Comparison of ENCODE assay signal across 14 mouse cellular contexts in the genomic region with DNA sequence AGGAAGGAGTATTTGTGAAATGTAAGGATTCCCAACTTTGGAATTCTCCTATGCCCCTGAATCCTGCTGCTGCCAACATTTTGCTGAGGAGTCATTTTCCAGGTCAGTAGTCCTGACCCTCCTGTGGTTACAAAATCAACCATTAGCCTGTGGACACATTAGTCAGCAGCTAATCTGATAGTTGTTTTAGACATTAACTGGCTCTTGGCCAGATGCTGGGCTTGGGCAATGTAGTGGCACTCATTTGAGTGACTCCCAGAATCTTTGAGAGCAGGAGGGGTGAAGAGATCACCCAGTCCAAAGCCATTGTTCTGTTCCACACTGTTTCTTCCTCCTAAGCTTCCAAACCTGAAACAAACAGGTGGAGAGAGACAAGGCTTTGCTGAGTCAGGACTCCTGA. TPM values are rescaled to one million over a fixed set of nuclear protein-coding genes. Genes with fewer than 3 reads are reported as not detected.
DNase-seq lines count a peak whose midpoint lies in the region; ATAC-seq and TF ChIP-seq lines count a peak whose summit lies in the region.
"Had no signal": no experiment of that assay in that cellular context is flagged by ENCODE, and none has a peak within 500 bp of the region (broad histone marks: within the 10 kb centered on the region; RNA-seq: fewer than 3 reads in every experiment).

No protein-coding gene starts in this region.

- H3K9me3 ChIP-seq in lung, postnatal 0 days (ENCODE audit: low read length), result no peaks in the 10 kb centered on the region
- H3K9me3 ChIP-seq in forebrain, postnatal 0 days (ENCODE audit: low read length), result no peaks in the 10 kb centered on the region
- H3K9me3 ChIP-seq in embryonic facial prominence, embryonic 10.5 days, result no peaks in the 10 kb centered on the region
- H3K9me3 ChIP-seq: forebrain, embryonic 12.5 days had no signal

- peaks cover 7% of the 10 kb centered on the region; the same call in 1 of the 2 replicates for H3K36me3 ChIP-seq in lung, postnatal 0 days (ENCODE audit: insufficient read depth, low read length)
- peaks cover 18% of the 10 kb centered on the region for H3K36me3 ChIP-seq in forebrain, postnatal 0 days (ENCODE audit: insufficient read depth)
- H3K36me3 ChIP-seq in embryonic facial prominence, embryonic 10.5 days (replicated peaks), result peaks cover 35% of the 10 kb centered on the region

- TF ChIP-seq EP300 in lung, postnatal 0 days (IDR thresholded peaks at IDR 0.05), result no peak

- H3K9ac ChIP-seq in lung, postnatal 0 days (replicated peaks; ENCODE audit: low read depth), result no peak overlapping the region
- H3K9ac ChIP-seq in forebrain, postnatal 0 days, result no peak overlapping the region
- H3K9ac ChIP-seq: forebrain, embryonic 12.5 days; lung, embryonic 14.5 days had no signal

- no peaks in the 10 kb centered on the region for H3K27me3 ChIP-seq in lung, postnatal 0 days (replicated peaks; ENCODE audit: insufficient read depth, low read length)
- no peaks in the 10 kb centered on the region for H3K27me3 ChIP-seq in forebrain, postnatal 0 days (ENCODE audit: insufficient read depth, low read length)
- H3K27me3 ChIP-seq in embryonic facial prominence, embryonic 10.5 days (replicated peaks; ENCODE audit: low read depth, poor library complexity, severe bottlenecking), result no peaks in the 10 kb centered on the region
- H3K27me3 ChIP-seq: forebrain, embryonic 12.5 days had no signal

- no peaks in the 10 kb centered on the region for H3K4me1 ChIP-seq in lung, postnatal 0 days (ENCODE audit: insufficient read depth, low read depth, low read length)
- no peaks in the 10 kb centered on the region for H3K4me1 ChIP-seq in forebrain, postnatal 0 days (ENCODE audit: insufficient read depth)
- no peaks in the 10 kb centered on the region for H3K4me1 ChIP-seq in embryonic facial prominence, embryonic 10.5 days
- H3K4me1 ChIP-seq: forebrain, embryonic 12.5 days had no signal

- H3K4me3 ChIP-seq in lung, postnatal 0 days (ENCODE audit: low read depth, low read length), result no peak overlapping the region
- no peak overlapping the region for H3K4me3 ChIP-seq in forebrain, postnatal 0 days (ENCODE audit: low read depth, low read length)
- no peak overlapping the region for H3K4me3 ChIP-seq in embryonic facial prominence, embryonic 10.5 days
- H3K4me3 ChIP-seq: forebrain, embryonic 12.5 days had no signal

- TF ChIP-seq CTCF in lung, postnatal 0 days (IDR thresholded peaks at IDR 0.05), result no peak
- no peak for TF ChIP-seq CTCF in forebrain, postnatal 0 days (IDR thresholded peaks at IDR 0.05; ENCODE audit: low read depth)

- peak; percentile 90 for DNase-seq in 416B (ENCODE audit: low read depth)
- peak; percentile 41 to 50 for DNase-seq in adrenal gland, adult 18-20 months (ENCODE audit: low spot score in 2 of 2)
- DNase-seq in kidney, adult 18-20 months, result peak; percentile 72
- peak; percentile 64 for DNase-seq in lung, postnatal 0 days (ENCODE audit: low spot score)
- no peak for DNase-seq in gastrocnemius, adult 18-20 months (ENCODE audit: low spot score)
- no peak for DNase-seq in forebrain, postnatal 0 days
- DNase-seq in embryonic facial prominence, embryonic 10.5 days (ENCODE audit: low spot score), result no peak
- DNase-seq in thymus, adult 18-20 months, result no peak
- DNase-seq: cerebellum, adult 18-20 months; heart, postnatal 10 days; lung, embryonic 14.5 days had no signal

- H3K4me2 ChIP-seq in lung, postnatal 0 days (replicated peaks; ENCODE audit: low read depth, low read length), result no peak overlapping the region
- no peak overlapping the region for H3K4me2 ChIP-seq in forebrain, postnatal 0 days (ENCODE audit: low read depth)
- H3K4me2 ChIP-seq: forebrain, embryonic 12.5 days; lung, embryonic 14.5 days had no signal

- H3K27ac ChIP-seq in lung, postnatal 0 days (ENCODE audit: low read length), result no peak overlapping the region
- no peak overlapping the region for H3K27ac ChIP-seq in forebrain, postnatal 0 days (ENCODE audit: low read depth, low read length)
- H3K27ac ChIP-seq in embryonic facial prominence, embryonic 10.5 days (replicated peaks), result no peak overlapping the region
- H3K27ac ChIP-seq: forebrain, embryonic 12.5 days had no signal

- ATAC-seq in lung, postnatal 0 days, result peak; percentile 65
- no peak for ATAC-seq in forebrain, postnatal 0 days
- ATAC-seq: activated CD4-positive, CD25-positive, alpha-beta regulatory T cell, adult 4 months had no signal

RNA-seq across cellular contexts. Expression of a gene that starts 31.5 kb away (rescaled TPM):
- total RNA-seq in adrenal gland, adult 18-20 months (2021), result 100 to 1,000 TPM; 278 to 555 TPM
- 141 and 143 TPM in 2 replicates for polyA plus RNA-seq in lung, postnatal 0 days (2015; fragmentation: Nextera tagmentation; extraction: Ambion mirVana)
- total RNA-seq in gastrocnemius, adult 18-20 months (2021), result 10 to 100 TPM; 13.4 to 19.4 TPM
- 366 and 375 TPM in 2 replicates for total RNA-seq in forebrain, postnatal 0 days (2014; rRNA removed)
- polyA plus RNA-seq in forebrain, postnatal 0 days (2015; fragmentation: Nextera tagmentation; extraction: Ambion mirVana), result 436 and 453 TPM in 2 replicates
- polyA plus RNA-seq in embryonic facial prominence, embryonic 10.5 days (2016; fragmentation: Nextera tagmentation; extraction: Ambion mirVana), result 228 and 231 TPM in 2 replicates

RNA-seq across cellular contexts. Expression of a gene that starts 31.7 kb away (rescaled TPM):
- total RNA-seq in adrenal gland, adult 18-20 months (2021), result 10 to 100 TPM; 29.2 to 35.4 TPM
- polyA plus RNA-seq in lung, postnatal 0 days (2015; fragmentation: Nextera tagmentation; extraction: Ambion mirVana), result 6.4 and 6.9 TPM in 2 replicates
- total RNA-seq in gastrocnemius, adult 18-20 months (2021), result 1 to 10 TPM; 5.1 to 5.5 TPM
- 33.6 and 42.6 TPM in 2 replicates for total RNA-seq in forebrain, postnatal 0 days (2014; rRNA removed)
- polyA plus RNA-seq in forebrain, postnatal 0 days (2015; fragmentation: Nextera tagmentation; extraction: Ambion mirVana), result 8.3 and 9.9 TPM in 2 replicates
- polyA plus RNA-seq in embryonic facial prominence, embryonic 10.5 days (2016; fragmentation: Nextera tagmentation; extraction: Ambion mirVana), result 13.5 and 13.7 TPM in 2 replicates

RNA-seq across cellular contexts. Expression of a gene that starts 31.8 kb away (rescaled TPM):
- total RNA-seq in adrenal gland, adult 18-20 months (2021), result under 1 TPM; 0.33 to 0.86 TPM
- 0.10 TPM in 1 of 2 replicates, not detected in the other for polyA plus RNA-seq in lung, postnatal 0 days (2015; fragmentation: Nextera tagmentation; extraction: Ambion mirVana)
- total RNA-seq in gastrocnemius, adult 18-20 months (2021), result not detected
- total RNA-seq in forebrain, postnatal 0 days (2014; rRNA removed), result 6.5 and 9.8 TPM in 2 replicates
- 8.2 and 12.3 TPM in 2 replicates for polyA plus RNA-seq in forebrain, postnatal 0 days (2015; fragmentation: Nextera tagmentation; extraction: Ambion mirVana)
- polyA plus RNA-seq in embryonic facial prominence, embryonic 10.5 days (2016; fragmentation: Nextera tagmentation; extraction: Ambion mirVana), result 0.50 and 0.56 TPM in 2 replicates
- total RNA-seq: heart, postnatal 10 days had no signal
- polyA plus RNA-seq: activated CD4-positive, CD25-positive, alpha-beta regulatory T cell, adult 4 months; lung, embryonic 14.5 days had no signal

RNA-seq across cellular contexts. Expression of a gene that starts 35.5 kb away (rescaled TPM):
- not detected for total RNA-seq in adrenal gland, adult 18-20 months (2021)
- polyA plus RNA-seq in lung, postnatal 0 days (2015; fragmentation: Nextera tagmentation; extraction: Ambion mirVana), result not detected in 2 replicates
- total RNA-seq in gastrocnemius, adult 18-20 months (2021), result not detected
- 0.92 TPM in 1 of 2 replicates, not detected in the other for total RNA-seq in forebrain, postnatal 0 days (2014; rRNA removed)
- 0.52 TPM in 1 of 2 replicates, not detected in the other for polyA plus RNA-seq in forebrain, postnatal 0 days (2015; fragmentation: Nextera tagmentation; extraction: Ambion mirVana)
- not detected in 2 replicates for polyA plus RNA-seq in embryonic facial prominence, embryonic 10.5 days (2016; fragmentation: Nextera tagmentation; extraction: Ambion mirVana)
- total RNA-seq: heart, postnatal 10 days had no signal
- polyA plus RNA-seq: activated CD4-positive, CD25-positive, alpha-beta regulatory T cell, adult 4 months; forebrain, embryonic 12.5 days; gonadal fat pad, adult 2 months; lung, embryonic 14.5 days had no signal

RNA-seq across cellular contexts. Expression of a gene that starts 51.6 kb away (rescaled TPM):
- total RNA-seq in adrenal gland, adult 18-20 months (2021), result not detected
- polyA plus RNA-seq in lung, postnatal 0 days (2015; fragmentation: Nextera tagmentation; extraction: Ambion mirVana), result not detected in 2 replicates
- not detected for total RNA-seq in gastrocnemius, adult 18-20 months (2021)
- not detected in 2 replicates for total RNA-seq in forebrain, postnatal 0 days (2014; rRNA removed)
- 0.39 and 0.44 TPM in 2 replicates for polyA plus RNA-seq in forebrain, postnatal 0 days (2015; fragmentation: Nextera tagmentation; extraction: Ambion mirVana)
- not detected in 2 replicates for polyA plus RNA-seq in embryonic facial prominence, embryonic 10.5 days (2016; fragmentation: Nextera tagmentation; extraction: Ambion mirVana)
- total RNA-seq: heart, postnatal 10 days had no signal
- polyA plus RNA-seq: activated CD4-positive, CD25-positive, alpha-beta regulatory T cell, adult 4 months; gonadal fat pad, adult 2 months; lung, embryonic 14.5 days had no signal

Comparison
In these comparisons a context has a peak if more than half of its experiments do, and no peak if none do; other contexts are left out.
1. DNase-seq: peak in 416B (single experiment), adrenal gland, adult 18-20 months (2 of 2), kidney, adult 18-20 months (single experiment) and lung, postnatal 0 days (single experiment); none in gastrocnemius, adult 18-20 months (single experiment), forebrain, postnatal 0 days (single experiment), embryonic facial prominence, embryonic 10.5 days (single experiment) and thymus, adult 18-20 months (0 of 2).
2. RNA of a gene that starts 31.5 kb away (total RNA-seq): 278 to 555 TPM in adrenal gland, adult 18-20 months and 366 to 375 TPM in forebrain, postnatal 0 days; 13.4 to 19.4 TPM in gastrocnemius, adult 18-20 months; every median in the first group is over 10 times any median in the second.